Mouse (Mus musculus) testis, adult 2 months (tissue): ENCODE results near the gene Prss42. TPM values are rescaled to one million over a fixed set of nuclear protein-coding genes. Genes with fewer than 3 reads are reported as not detected.

ENCODE experiments used
- H3K27ac ChIP-seq: fragments of 200-500 bp; 2 replicates; pipeline ENCODE4 v1.5.1; 2012; ENCODE audit warnings: low read depth, low read length; ENCODE audit not compliant: control insufficient read depth, insufficient read depth
- H3K27me3 ChIP-seq: fragments of 200-500 bp; 2 replicates; pipeline ENCODE4 v1.6.1; 2012; ENCODE audit warnings: mild to moderate bottlenecking, low read length, moderate library complexity; ENCODE audit not compliant: control insufficient read depth, insufficient read depth
- H3K36me3 ChIP-seq: fragments of 200-500 bp; 2 replicates; pipeline ENCODE4 v1.6.1; 2012; ENCODE audit warnings: mild to moderate bottlenecking, low read length; ENCODE audit not compliant: control insufficient read depth, insufficient read depth
- H3K4me1 ChIP-seq: fragments of 200-500 bp; 2 replicates; pipeline ENCODE4 v1.6.1; 2012; ENCODE audit warnings: low read length; ENCODE audit not compliant: control insufficient read depth, insufficient read depth
- H3K4me3 ChIP-seq: fragments of 200-500 bp; 2 replicates; pipeline ENCODE4 v1.5.1; 2012; ENCODE audit warnings: low read depth, mild to moderate bottlenecking, low read length, moderate library complexity, mixed read lengths; ENCODE audit not compliant: control insufficient read depth
- CTCF ChIP-seq: fragments of 200-500 bp; IDR thresholded peaks from 2 replicates; pipeline ENCODE4 v1.5.1; 2012; ENCODE audit warnings: low read depth, mild to moderate bottlenecking, inconsistent platforms, low read length, moderate library complexity; ENCODE audit not compliant: control insufficient read depth, insufficient read depth, insufficient replicate concordance
- POLR2A ChIP-seq: fragments of 200-500 bp; IDR thresholded peaks from 2 replicates; pipeline ENCODE4 v1.6.1; 2012; ENCODE audit warnings: low read depth, mild to moderate bottlenecking, inconsistent platforms, low read length, moderate library complexity; ENCODE audit not compliant: control insufficient read depth
- polyA plus RNA-seq: library from polyadenylated mRNA; depleted of rRNA; stranded (reverse); fragments of >200 nt; gene quantifications from 2 replicates; pipeline ENCODE4 v1.2.3, GENCODE M21; 2012

The Prss42 gene
- polyA plus RNA-seq, 1 experiment: 85.7 TPM

GRCm38 (mm10) chr9:110758605-110759004, 39.4 kb upstream of the Prss42 start:
- H3K27me3 ChIP-seq: no peaks in the 10 kb centered on the region
- no peaks in the 10 kb centered on the region for H3K36me3 ChIP-seq
- no peak overlapping the region for H3K27ac ChIP-seq
- TF ChIP-seq CTCF (no peak), POLR2A (no peak)
- no peak overlapping the region for H3K4me3 ChIP-seq
- H3K4me1 ChIP-seq: no peaks in the 10 kb centered on the region

GRCm38 (mm10) chr9:110759265-110759664, 38.7 kb upstream of the Prss42 start:
- no peaks in the 10 kb centered on the region for H3K36me3 ChIP-seq
- no peaks in the 10 kb centered on the region for H3K4me1 ChIP-seq
- no peaks in the 10 kb centered on the region for H3K27me3 ChIP-seq
- H3K4me3 ChIP-seq: no peak overlapping the region
- H3K27ac ChIP-seq: no peak overlapping the region
- TF ChIP-seq POLR2A (no peak), CTCF (peak; percentile 48; the same call in 1 of the 2 replicates)

GRCm38 (mm10) chr9:110760886-110761285, 37.1 kb upstream of the Prss42 start:
- no peaks in the 10 kb centered on the region for H3K27me3 ChIP-seq
- TF ChIP-seq POLR2A (no peak), CTCF (no peak)
- no peaks in the 10 kb centered on the region for H3K36me3 ChIP-seq
- H3K4me3 ChIP-seq: no peak overlapping the region
- no peak overlapping the region for H3K27ac ChIP-seq
- H3K4me1 ChIP-seq: no peaks in the 10 kb centered on the region

- Histone ChIP-seq H3K4me1 (no peaks in the 10 kb centered on the region), H3K27ac (no peak overlapping the region), H3K27me3 (no peaks in the 10 kb centered on the region), H3K36me3 (no peaks in the 10 kb centered on the region), H3K4me3 (no peak overlapping the region)
- TF ChIP-seq POLR2A (no peak), CTCF (no peak)
Observed at GRCm38 (mm10) chr9:110762763-110763162, 35.2 kb upstream of the Prss42 start.

- no peaks in the 10 kb centered on the region for H3K36me3 ChIP-seq
Observed at GRCm38 (mm10) chr9:110763405-110763804, 34.6 kb upstream of the Prss42 start.

GRCm38 (mm10) chr9:110772336-110772735, 25.6 kb upstream of the Prss42 start:
- Histone ChIP-seq H3K4me1 (no peaks in the 10 kb centered on the region), H3K4me3 (no peak overlapping the region), H3K36me3 (no peaks in the 10 kb centered on the region), H3K27me3 (no peaks in the 10 kb centered on the region), H3K27ac (no peak overlapping the region)
- no peak for TF ChIP-seq CTCF
- TF ChIP-seq POLR2A: no peak

More at GRCm38 (mm10) chr9:110763405-110763804, 34.6 kb upstream of the Prss42 start:
- TF ChIP-seq POLR2A: no peak
- no peak for TF ChIP-seq CTCF
- no peaks in the 10 kb centered on the region for H3K27me3 ChIP-seq
- H3K27ac ChIP-seq: no peak overlapping the region
- H3K4me1 ChIP-seq: no peaks in the 10 kb centered on the region
- H3K4me3 ChIP-seq: no peak overlapping the region

GRCm38 (mm10) chr9:110774403-110775268, 23.3 kb upstream of the Prss42 start:
- Histone ChIP-seq H3K27me3 (no peaks in the 10 kb centered on the region), H3K4me1 (no peaks in the 10 kb centered on the region), H3K36me3 (no peaks in the 10 kb centered on the region), H3K27ac (no peak overlapping the region), H3K4me3 (no peak overlapping the region)
- TF ChIP-seq CTCF: no peak
- no peak for TF ChIP-seq POLR2A
